Mouse (Mus musculus): ENCODE results near the gene Kti12. TPM values are rescaled to one million over a fixed set of nuclear protein-coding genes. Genes with fewer than 3 reads are reported as not detected.

Kti12 gene
- 47.1 and 49.4 TPM in 2 replicates for polyA plus RNA-seq (2012; ENCODE audit: low replicate concordance)

GRCm38 (mm10) chr4:108847715-108848504, at the start of gene Kti12:
TSS of gene Kti12 (plus strand) at chr4:108847785.

GRCm38 (mm10) chr4:108832916-108833827, 14.4 kb upstream of the Kti12 start, which contains the start of gene Btf3l4:
TSS of gene Btf3l4 (minus strand) at chr4:108833614.

DNA sequence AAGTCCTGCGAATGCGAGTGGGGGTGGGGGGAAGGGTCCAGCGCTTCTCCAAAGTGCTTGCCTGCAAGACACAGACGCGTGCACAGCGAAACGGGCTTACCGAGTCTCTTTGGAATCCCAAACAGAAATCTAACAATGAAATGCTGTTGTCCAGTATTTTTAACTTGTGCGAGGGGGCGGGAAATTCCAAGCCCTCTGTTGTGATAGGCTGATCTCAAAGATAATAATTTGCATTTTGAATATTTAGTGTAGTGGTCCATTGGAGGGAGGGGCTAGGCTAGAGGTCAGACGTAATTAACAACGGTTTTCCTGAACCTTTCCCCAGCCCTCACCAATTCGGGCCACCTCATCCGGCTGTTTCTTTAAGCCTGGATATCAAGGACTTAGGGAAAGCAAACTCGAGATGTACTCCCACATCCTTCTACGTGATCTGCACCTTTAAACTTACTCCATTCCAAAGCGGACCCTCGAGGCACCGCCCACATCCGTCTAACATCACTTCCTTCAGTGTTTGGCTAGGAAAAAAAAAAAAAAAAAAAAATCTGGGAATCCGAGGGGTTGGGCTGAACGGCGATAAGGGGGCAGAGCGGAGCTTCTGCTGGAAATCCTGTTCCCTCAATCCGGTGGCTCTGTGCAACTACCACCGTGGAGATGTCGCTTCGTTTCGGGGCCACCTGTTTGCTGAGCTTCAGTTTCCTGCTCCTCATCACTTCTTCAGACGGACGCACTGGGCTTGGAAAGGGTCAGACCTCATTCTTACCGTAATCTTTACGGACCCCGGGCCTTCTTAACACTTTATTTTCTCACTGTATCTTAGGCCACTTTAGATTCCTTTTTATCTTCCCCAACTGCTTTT, 13.2 kb upstream of the Kti12 start, which contains the start of gene Txndc12:
Gene Txndc12, plus strand, starts transcription at position 487 of the 856 bp plus-strand sequence.

DNA sequence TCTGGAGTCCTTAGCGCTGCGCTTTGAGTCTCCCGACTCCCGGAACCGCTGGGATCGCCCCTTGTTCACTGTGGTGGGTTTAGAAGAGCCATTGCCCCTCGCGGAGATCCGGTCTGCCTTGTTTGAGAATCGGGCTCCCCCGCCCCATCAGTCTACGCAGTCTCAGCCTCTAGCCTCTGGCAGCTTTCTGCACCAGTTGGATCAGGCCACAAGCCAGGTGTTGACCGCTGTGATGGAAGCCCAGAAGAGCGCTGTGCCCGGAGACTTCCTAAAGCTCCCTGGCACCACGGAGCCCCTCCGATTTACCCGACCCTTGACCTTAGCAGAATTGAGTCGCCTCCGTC, 892 bp downstream of the Kti12 start, which contains the start of gene A730015C16Rik:
Gene A730015C16Rik, minus strand, starts transcription at position 115 of the 344 bp plus-strand sequence.

GRCm38 (mm10) chr4:108878963-108879822, 31.6 kb downstream of the Kti12 start, which contains the start of gene Rab3b:
TSS of gene Rab3b (plus strand) at chr4:108879063.

Other genes with a start within 250 kb of the Kti12 start
- gene Cc2d1b, start 227.8 kb upstream of the Kti12 start, polyA plus RNA-seq (2012; ENCODE audit: low replicate concordance), result 67.9 and 97.8 TPM in 2 replicates
- 0.06 and 0.36 TPM in 2 replicates for gene 3110021N24Rik, start 128.1 kb upstream of the Kti12 start, polyA plus RNA-seq (2012; ENCODE audit: low replicate concordance)
- 0.68 and 1.6 TPM in 2 replicates for gene Zfyve9, start 67.0 kb upstream of the Kti12 start, polyA plus RNA-seq (2012; ENCODE audit: low replicate concordance)
- gene Btf3l4, start 14.2 kb upstream of the Kti12 start, polyA plus RNA-seq (2012; ENCODE audit: low replicate concordance), result 7.4 and 8.8 TPM in 2 replicates
- gene Txndc12, start 13.2 kb upstream of the Kti12 start, polyA plus RNA-seq (2012; ENCODE audit: low replicate concordance), result 16.2 and 21.3 TPM in 2 replicates
- 0.45 TPM in 1 of 2 replicates, not detected in the other for gene A730015C16Rik, start 834 bp downstream of the Kti12 start, polyA plus RNA-seq (2012; ENCODE audit: low replicate concordance)
- 0.55 and 0.97 TPM in 2 replicates for gene Rab3b, start 31.3 kb downstream of the Kti12 start, polyA plus RNA-seq (2012; ENCODE audit: low replicate concordance)
- 20.7 and 29.3 TPM in 2 replicates for gene Nrd1, start 152.9 kb downstream of the Kti12 start, polyA plus RNA-seq (2012; ENCODE audit: low replicate concordance)